Mouse (Mus musculus): ENCODE results near the gene Slc12a4. TPM values are rescaled to one million over a fixed set of nuclear protein-coding genes. Genes with fewer than 3 reads are reported as not detected.

Gene Slc12a4
- total RNA-seq, 2 experiments from 2014 or later, result 20.5 to 20.7 TPM

GRCm38 (mm10) chr8:105931271-105931670, 34.6 kb downstream of the Slc12a4 start:
- no peak for DNase-seq

GRCm38 (mm10) chr8:105930602-105931001, 35.3 kb downstream of the Slc12a4 start:
- DNase-seq, result peak; percentile 82 to 86

GRCm38 (mm10) chr8:105925123-105925522, 40.8 kb downstream of the Slc12a4 start:
- DNase-seq, result no peak

- no peak for DNase-seq
These were observed 46.5 kb downstream of the Slc12a4 start for GRCm38 (mm10) chr8:105919390-105919789.

GRCm38 (mm10) chr8:105900941-105901616, 64.8 kb downstream of the Slc12a4 start:
- no peak for DNase-seq

GRCm38 (mm10) chr8:105900180-105900940, 65.5 kb downstream of the Slc12a4 start, which contains the start of gene Pskh1:
Gene Pskh1 (plus strand): TSS chr8:105900441.
- DNase-seq, result peak; percentile 92 to 95

GRCm38 (mm10) chr8:105897801-105898480, 68.0 kb downstream of the Slc12a4 start:
- no peak for DNase-seq

Small RNA genes within 50 kb of the gene (microRNA-seq; reads per million reads assigned to microRNA genes)
- gene Mir7074, result 0 to 0.21 reads per million in 2 experiments

Other genes starting within 250 kb of the Slc12a4 start
- 10 to 100 TPM; 21.9 to 22.5 TPM for gene Gfod2, start 207.4 kb downstream of the Slc12a4 start, total RNA-seq (2021)
- 10 to 100 TPM; 24.4 to 27.6 TPM for gene Ranbp10, start 138.7 kb downstream of the Slc12a4 start, total RNA-seq (2021)
- under 1 TPM in 1 of 2 experiments, not detected in 1; 0.22 TPM for gene Tsnaxip1, start 138.4 kb downstream of the Slc12a4 start, total RNA-seq (2021)
- 10 to 100 TPM; 14.2 to 15.2 TPM for gene Cenpt, start 112.8 kb downstream of the Slc12a4 start, total RNA-seq (2021)
- 10 to 100 TPM; 42.2 to 42.3 TPM for gene Thap11, start 111.0 kb downstream of the Slc12a4 start, total RNA-seq (2021)
- 10 to 100 TPM; 27.6 to 36.3 TPM for gene Nutf2, start 105.5 kb downstream of the Slc12a4 start, total RNA-seq (2021)
- gene Edc4, start 85.2 kb downstream of the Slc12a4 start, total RNA-seq (2021), result 10 to 100 TPM; 59.2 to 68.2 TPM
- gene Nrn1l, start 72.5 kb downstream of the Slc12a4 start, total RNA-seq (2021), result 1 to 10 TPM in 1 of 2 experiments, under 1 TPM in 1; 1.00 to 3.0 TPM
- 1 to 10 TPM; 7.7 to 8.3 TPM for gene Pskh1, start 65.7 kb downstream of the Slc12a4 start, total RNA-seq (2021)
- gene Ctrl, start 32.2 kb downstream of the Slc12a4 start, total RNA-seq (2021), result 1 to 10 TPM; 1.6 TPM
- 10 to 100 TPM; 57.0 to 69.0 TPM for gene Psmb10, start 27.7 kb downstream of the Slc12a4 start, total RNA-seq (2021)
- gene Lcat, start 22.7 kb downstream of the Slc12a4 start, total RNA-seq (2021), result 10 to 100 TPM; 41.7 to 45.8 TPM
- not detected for gene Dpep3, start 13.3 kb upstream of the Slc12a4 start, total RNA-seq (2021)
- gene Dus2, start 25.2 kb upstream of the Slc12a4 start, total RNA-seq (2021), result 10 to 100 TPM; 18.9 to 22.6 TPM
- under 1 TPM in 1 of 2 experiments, not detected in 1; 0.32 TPM for gene Dpep2nb, start 39.9 kb upstream of the Slc12a4 start, total RNA-seq (2021)
- 10 to 100 TPM; 11.5 to 14.6 TPM for gene Ddx28, start 45.8 kb upstream of the Slc12a4 start, total RNA-seq (2021)
- 10 to 100 TPM; 11.1 to 11.9 TPM for gene Nfatc3, start 92.7 kb upstream of the Slc12a4 start, total RNA-seq (2021)
- not detected for gene Esrp2, start 170.9 kb upstream of the Slc12a4 start, total RNA-seq (2021)
- gene Pla2g15, start 184.3 kb upstream of the Slc12a4 start, total RNA-seq (2021), result 10 to 100 TPM; 23.8 to 26.0 TPM
- 10 to 100 TPM; 22.2 to 32.7 TPM for gene Slc7a6, start 202.8 kb upstream of the Slc12a4 start, total RNA-seq (2021)
- 10 to 100 TPM; 23.5 to 23.9 TPM for gene Slc7a6os, start 244.8 kb upstream of the Slc12a4 start, total RNA-seq (2021)
- gene Prmt7, start 244.8 kb upstream of the Slc12a4 start, total RNA-seq (2021), result 10 to 100 TPM; 33.8 to 36.8 TPM

All from layer of hippocampus, postnatal 36 days (tissue).